Mouse (Mus musculus): ENCODE data around the gene Ms4a1.

DNA sequence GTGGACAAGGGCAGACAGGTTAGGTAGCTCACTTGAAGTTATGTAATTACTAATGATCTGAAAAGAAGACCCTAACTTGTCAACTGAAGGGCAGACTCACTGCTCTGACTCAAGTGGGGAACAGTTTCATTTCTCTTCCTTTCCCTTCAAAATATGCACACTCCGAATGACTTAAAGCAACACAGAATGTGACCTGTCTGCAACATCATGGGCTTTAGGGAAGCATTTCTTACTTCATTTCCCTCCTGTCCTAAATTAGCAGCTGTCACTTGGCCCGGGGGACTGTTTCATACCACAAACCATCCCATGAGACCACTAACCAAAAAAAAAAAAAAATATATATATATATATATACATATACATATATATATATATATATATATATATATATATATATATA, 4.5 kb downstream of the Ms4a1 start:
- TF ChIP-seq CTCF (IDR thresholded peaks at IDR 0.05) (no peak), POLR2A (IDR thresholded peaks at IDR 0.05; ENCODE audit: insufficient read depth, low read depth, low read length) (no peak)
